Mouse (Mus musculus) limb, embryonic 11.5 days (tissue): ENCODE data around the gene Gm20696. TPM values are rescaled to one million over a fixed set of nuclear protein-coding genes. Genes with fewer than 3 reads are reported as not detected.

Experiments used
- ATAC-seq: fragments of 200-750 bp; cut with Nextera tagmentation; 2 replicates; pipeline ENCODE4 v1.8.0; 2017; ENCODE audit warnings: low read depth; ENCODE audit not compliant: insufficient number of reproducible peaks, low FRiP score, low TSS enrichment
- DNase-seq: peaks from one replicate; pipeline ENCODE4 v3.0.0-alpha.2; 2015; ENCODE audit warnings: low spot score
- H3K27ac ChIP-seq: fragments of 300-500 bp; sonication (generic); replicated peaks from 2 replicates; pipeline ENCODE4 v1.5.1; 2014; ENCODE audit warnings: low read depth, mild to moderate bottlenecking, low read length
- H3K27me3 ChIP-seq: fragments of 300-500 bp; sonication (generic); 2 replicates; pipeline ENCODE4 v1.6.1; 2014; ENCODE audit warnings: mild to moderate bottlenecking, low read length, mixed read lengths; ENCODE audit not compliant: control insufficient read depth, insufficient read depth
- H3K36me3 ChIP-seq: fragments of 300-500 bp; sonication (generic); 2 replicates; pipeline ENCODE4 v1.6.1; 2014; ENCODE audit warnings: mild to moderate bottlenecking, low read length, moderate library complexity, mixed read lengths; ENCODE audit not compliant: control insufficient read depth, insufficient read depth
- H3K4me1 ChIP-seq: fragments of 300-500 bp; sonication (generic); 2 replicates; pipeline ENCODE4 v1.6.1; 2014; ENCODE audit warnings: low read length, mixed read lengths; ENCODE audit not compliant: control insufficient read depth, insufficient read depth
- H3K4me2 ChIP-seq: fragments of 300-500 bp; sonication (generic); 2 replicates; pipeline ENCODE4 v1.6.1; 2014; ENCODE audit warnings: low read depth, mild to moderate bottlenecking, moderate library complexity; ENCODE audit not compliant: severe bottlenecking
- H3K4me3 ChIP-seq: fragments of 300-500 bp; sonication (generic); 2 replicates; pipeline ENCODE4 v1.5.1; 2014; ENCODE audit warnings: low read depth, low read length
- H3K9ac ChIP-seq: fragments of 300-500 bp; sonication (generic); 2 replicates; pipeline ENCODE4 v1.6.1; 2014; ENCODE audit warnings: mild to moderate bottlenecking, low read length
- H3K9me3 ChIP-seq: fragments of 300-500 bp; sonication (generic); 2 replicates; pipeline ENCODE4 v1.6.1; 2016; ENCODE audit warnings: low read length; ENCODE audit not compliant: control insufficient read depth
- WGBS: fragments of 180-500 bp; shearing (Covaris S2); extraction: QIAGEN DNeasy Blood & Tissue Kit; methylation state at CpG from one replicate; pipeline ENCODE4 v1.1.7; 2014; 5-methylcytosine and 5-hydroxymethylcytosine counted together
- polyA plus RNA-seq: library from polyadenylated mRNA; unstranded; fragments of >200 nt; fragmentation: Nextera tagmentation; extraction: Ambion mirVana; gene quantifications from 2 replicates; pipeline ENCODE4 v1.2.1, GENCODE M21; 2014

The Gm20696 gene
- polyA plus RNA-seq, 1 experiment from 2014 or later = 4.0 TPM

DNA sequence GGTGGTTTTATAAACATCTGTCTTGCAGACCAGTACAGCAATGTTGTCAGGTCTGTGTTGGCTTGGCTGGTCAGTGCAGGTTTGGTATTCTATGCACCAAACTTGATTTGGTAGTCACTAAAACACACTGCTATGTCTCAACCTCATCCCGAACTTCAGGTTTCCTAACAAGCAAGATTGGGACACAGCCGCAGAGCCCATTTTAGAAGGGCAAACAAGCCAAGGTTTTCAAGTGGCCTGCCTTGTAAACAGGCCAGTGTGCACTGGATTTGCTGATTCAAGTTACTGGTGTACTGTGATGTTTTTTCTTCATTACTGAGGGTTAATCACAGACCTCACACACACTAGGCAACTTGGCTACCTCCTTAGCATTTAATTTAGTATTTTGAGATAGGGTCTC, 10.5 kb downstream of the Gm20696 start:
- 86% methylated on average over 2 of the region's 2 CpGs for WGBS
- ATAC-seq (no peak), DNase-seq (no peak)
- Histone ChIP-seq H3K27me3 (no peaks in the 10 kb centered on the region), H3K9me3 (no peaks in the 10 kb centered on the region), H3K4me2 (no peak overlapping the region), H3K36me3 (no peaks in the 10 kb centered on the region), H3K4me3 (no peak overlapping the region), H3K9ac (no peak overlapping the region), H3K4me1 (peaks cover 5% of the 10 kb centered on the region; the same call in 1 of the 2 replicates), H3K27ac (no peak overlapping the region)

DNA sequence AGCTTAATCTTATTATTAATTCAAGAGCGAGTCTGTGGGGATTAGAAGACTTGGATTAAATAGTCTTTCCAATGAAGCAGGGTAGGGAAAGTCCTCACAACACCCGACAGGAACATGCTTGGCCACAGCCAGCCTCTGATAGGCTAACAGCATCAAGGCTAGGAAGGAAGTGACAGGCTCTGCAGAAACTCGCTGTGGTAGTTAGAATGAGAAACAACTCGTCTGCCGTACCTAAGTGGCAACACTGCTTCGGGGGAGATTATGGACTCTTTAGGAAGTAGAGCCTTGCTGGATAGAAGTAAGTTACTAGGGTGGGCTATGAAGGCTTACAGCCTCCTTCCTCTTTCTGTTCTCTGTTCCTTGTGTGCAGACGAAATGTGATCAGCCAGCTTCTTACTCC, 11.1 kb downstream of the Gm20696 start:
- DNase-seq (no peak), ATAC-seq (no peak)
- H3K4me3 ChIP-seq = no peak overlapping the region
- WGBS = 50% methylated on average over 7 of the region's 7 CpGs
- H3K4me2 ChIP-seq = no peak overlapping the region
- H3K9me3 ChIP-seq = no peaks in the 10 kb centered on the region
- H3K9ac ChIP-seq = no peak overlapping the region
- H3K27me3 ChIP-seq = no peaks in the 10 kb centered on the region
- no peak overlapping the region for H3K27ac ChIP-seq
- no peaks in the 10 kb centered on the region for H3K36me3 ChIP-seq
- peaks cover 5% of the 10 kb centered on the region; the same call in 1 of the 2 replicates for H3K4me1 ChIP-seq

DNA sequence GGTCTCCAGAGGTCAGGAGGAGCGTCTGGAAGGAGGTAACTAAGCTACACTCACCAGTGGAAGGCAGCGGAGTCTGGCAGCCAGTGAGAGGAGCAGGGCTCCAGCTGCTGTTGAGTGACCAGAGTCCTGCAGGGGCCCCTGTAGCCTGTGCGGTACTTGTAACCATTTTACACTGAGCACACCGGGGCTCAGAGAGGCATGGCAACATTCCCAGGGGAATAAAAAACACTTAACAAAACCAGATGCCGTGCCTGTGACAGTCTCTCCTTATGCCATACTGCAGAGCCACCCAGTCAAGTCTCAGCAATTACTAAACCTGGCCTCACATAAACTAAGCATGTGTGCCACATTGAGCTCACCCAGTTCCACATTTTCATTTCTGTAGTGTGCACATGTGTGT, 12.3 kb downstream of the Gm20696 start:
- no peak overlapping the region for H3K27ac ChIP-seq
- no peak for ATAC-seq
- no peaks in the 10 kb centered on the region for H3K9me3 ChIP-seq
- H3K4me1 ChIP-seq = peaks cover 5% of the 10 kb centered on the region; the same call in 1 of the 2 replicates
- peak; percentile 39 for DNase-seq
- H3K27me3 ChIP-seq = no peaks in the 10 kb centered on the region
- no peak overlapping the region for H3K9ac ChIP-seq
- WGBS = 18% methylated on average over 5 of the region's 5 CpGs
- H3K4me2 ChIP-seq = no peak overlapping the region
- no peaks in the 10 kb centered on the region for H3K36me3 ChIP-seq
- H3K4me3 ChIP-seq = no peak overlapping the region

DNA sequence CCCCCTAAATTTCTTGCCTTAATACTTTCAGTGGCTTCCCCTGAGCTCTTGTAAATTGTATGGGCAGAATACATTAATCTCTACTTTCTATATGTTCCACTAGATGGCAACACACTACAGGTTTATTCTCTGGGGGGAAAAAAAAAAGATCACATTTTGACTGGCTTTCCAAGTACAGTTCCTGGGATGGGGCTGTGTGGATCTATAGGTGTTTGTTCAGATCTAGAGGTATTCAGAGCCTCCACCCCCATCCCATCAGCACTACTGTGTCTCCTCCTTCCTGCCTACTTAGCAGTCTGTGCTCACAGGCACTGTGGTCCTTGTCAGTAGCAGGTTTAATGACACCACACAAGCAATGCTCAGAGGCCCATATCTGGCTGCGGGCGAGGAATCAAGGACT, 14.3 kb downstream of the Gm20696 start:
- Histone ChIP-seq H3K27me3 (no peaks in the 10 kb centered on the region), H3K9ac (no peak overlapping the region), H3K36me3 (no peaks in the 10 kb centered on the region), H3K27ac (no peak overlapping the region), H3K9me3 (no peaks in the 10 kb centered on the region), H3K4me2 (no peak overlapping the region), H3K4me3 (no peak overlapping the region), H3K4me1 (peaks cover 5% of the 10 kb centered on the region; the same call in 1 of the 2 replicates)
- 86% methylated on average over 2 of the region's 2 CpGs for WGBS
- ATAC-seq (no peak), DNase-seq (no peak)

DNA sequence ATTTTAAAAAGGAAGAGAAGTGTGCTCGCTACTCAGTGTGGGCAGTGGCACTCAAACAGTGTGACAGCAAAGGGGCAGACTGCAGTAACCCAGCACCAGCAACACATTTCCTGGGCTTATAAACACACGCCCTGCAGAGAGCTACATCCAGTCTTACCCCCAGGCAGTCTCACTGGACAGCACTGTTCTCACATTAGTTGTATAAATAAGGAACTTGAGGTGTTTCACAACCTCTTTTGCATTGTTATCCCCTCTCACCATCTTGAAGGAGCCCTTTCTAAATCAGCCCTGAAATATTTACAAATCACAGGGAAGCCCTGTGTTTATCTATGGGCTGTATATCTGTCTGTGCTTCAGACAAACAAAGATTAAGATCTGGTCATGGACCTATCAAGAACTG, 17.3 kb downstream of the Gm20696 start:
- Histone ChIP-seq H3K27ac (no peak overlapping the region), H3K9ac (no peak overlapping the region), H3K9me3 (no peaks in the 10 kb centered on the region), H3K27me3 (no peaks in the 10 kb centered on the region), H3K4me3 (no peak overlapping the region), H3K4me1 (peaks cover 4% of the 10 kb centered on the region; the same call in 1 of the 2 replicates), H3K4me2 (no peak overlapping the region), H3K36me3 (no peaks in the 10 kb centered on the region)
- no peak for DNase-seq
- 29% methylated on average over 2 of the region's 2 CpGs for WGBS
- ATAC-seq = no peak

DNA sequence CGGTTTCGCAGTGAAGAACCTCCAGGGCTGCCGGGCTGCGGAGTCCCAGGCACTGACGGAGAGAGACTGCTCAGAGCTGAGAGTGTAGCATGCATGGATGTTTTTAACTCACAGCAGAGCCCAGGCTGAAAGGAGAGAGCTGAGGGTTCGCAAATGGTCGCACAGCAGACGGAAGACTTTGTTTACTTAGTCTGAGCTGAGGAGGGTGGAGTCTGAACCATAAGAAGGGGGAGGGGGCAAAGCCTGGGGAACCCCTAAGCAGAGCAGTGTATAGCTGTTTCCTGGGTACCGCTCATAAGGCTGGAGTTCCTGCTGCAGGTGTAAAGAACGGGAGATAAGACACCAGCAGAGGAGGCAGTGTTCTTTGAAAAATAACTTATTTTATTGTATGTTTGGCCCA, 20.3 kb downstream of the Gm20696 start:
- 59% methylated on average over 10 of the region's 10 CpGs for WGBS
- H3K4me3 ChIP-seq = no peak overlapping the region
- H3K27ac ChIP-seq = no peak overlapping the region
- no peak overlapping the region for H3K9ac ChIP-seq
- H3K9me3 ChIP-seq = no peaks in the 10 kb centered on the region
- no peak for ATAC-seq
- no peaks in the 10 kb centered on the region for H3K27me3 ChIP-seq
- H3K4me2 ChIP-seq = no peak overlapping the region
- no peaks in the 10 kb centered on the region for H3K36me3 ChIP-seq
- no peaks in the 10 kb centered on the region for H3K4me1 ChIP-seq
- no peak for DNase-seq

DNA sequence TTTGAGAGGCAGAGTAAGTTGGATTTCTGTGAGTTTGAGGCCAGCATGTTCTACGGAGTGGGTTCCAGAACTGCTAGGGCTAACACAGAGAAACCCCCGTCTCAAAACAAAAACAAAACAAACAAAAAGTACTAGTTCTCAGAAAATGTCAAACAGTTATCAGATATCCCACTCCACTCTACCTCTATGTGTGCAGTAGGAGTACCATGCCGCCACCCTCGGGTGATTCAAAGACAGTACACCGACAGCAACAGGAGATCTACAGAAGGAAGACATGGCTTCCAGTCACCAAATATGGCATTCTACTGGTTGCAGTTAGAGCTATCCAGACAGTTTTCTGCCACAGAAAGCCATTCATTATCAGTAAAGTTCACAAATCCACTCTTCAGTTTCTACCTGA, 21.7 kb downstream of the Gm20696 start:
- DNase-seq (no peak), ATAC-seq (no peak)
- Histone ChIP-seq H3K4me2 (no peak overlapping the region), H3K9ac (no peak overlapping the region), H3K36me3 (no peaks in the 10 kb centered on the region), H3K4me3 (no peak overlapping the region), H3K4me1 (no peaks in the 10 kb centered on the region), H3K27ac (no peak overlapping the region), H3K27me3 (no peaks in the 10 kb centered on the region), H3K9me3 (no peaks in the 10 kb centered on the region)
- WGBS = 89% methylated on average over 5 of the region's 5 CpGs

DNA sequence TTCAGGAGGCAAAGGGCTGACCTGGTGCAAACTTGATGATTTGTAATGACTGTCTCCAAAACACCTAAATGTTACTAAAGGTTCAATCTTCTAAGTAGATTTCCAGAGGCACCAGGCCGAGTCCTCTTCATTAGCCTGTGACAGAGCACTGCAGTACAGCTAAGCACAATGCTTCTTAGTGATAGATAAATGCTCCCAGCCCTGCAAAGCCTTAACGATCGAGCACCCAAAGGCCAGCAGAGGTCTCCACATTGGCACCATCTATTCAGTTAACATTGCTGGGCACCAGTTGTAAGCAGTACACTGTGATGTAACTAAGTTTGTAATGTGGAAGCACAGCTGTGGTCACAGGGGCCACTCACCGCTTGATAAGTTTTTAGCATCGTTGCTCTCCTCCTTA, 22.2 kb downstream of the Gm20696 start:
- 84% methylated on average over 5 of the region's 5 CpGs for WGBS
- H3K4me3 ChIP-seq = no peak overlapping the region
- DNase-seq (no peak), ATAC-seq (no peak)
- no peaks in the 10 kb centered on the region for H3K4me1 ChIP-seq
- H3K4me2 ChIP-seq = no peak overlapping the region
- H3K36me3 ChIP-seq = no peaks in the 10 kb centered on the region
- H3K9me3 ChIP-seq = no peaks in the 10 kb centered on the region
- no peak overlapping the region for H3K9ac ChIP-seq
- no peak overlapping the region for H3K27ac ChIP-seq
- no peaks in the 10 kb centered on the region for H3K27me3 ChIP-seq

DNA sequence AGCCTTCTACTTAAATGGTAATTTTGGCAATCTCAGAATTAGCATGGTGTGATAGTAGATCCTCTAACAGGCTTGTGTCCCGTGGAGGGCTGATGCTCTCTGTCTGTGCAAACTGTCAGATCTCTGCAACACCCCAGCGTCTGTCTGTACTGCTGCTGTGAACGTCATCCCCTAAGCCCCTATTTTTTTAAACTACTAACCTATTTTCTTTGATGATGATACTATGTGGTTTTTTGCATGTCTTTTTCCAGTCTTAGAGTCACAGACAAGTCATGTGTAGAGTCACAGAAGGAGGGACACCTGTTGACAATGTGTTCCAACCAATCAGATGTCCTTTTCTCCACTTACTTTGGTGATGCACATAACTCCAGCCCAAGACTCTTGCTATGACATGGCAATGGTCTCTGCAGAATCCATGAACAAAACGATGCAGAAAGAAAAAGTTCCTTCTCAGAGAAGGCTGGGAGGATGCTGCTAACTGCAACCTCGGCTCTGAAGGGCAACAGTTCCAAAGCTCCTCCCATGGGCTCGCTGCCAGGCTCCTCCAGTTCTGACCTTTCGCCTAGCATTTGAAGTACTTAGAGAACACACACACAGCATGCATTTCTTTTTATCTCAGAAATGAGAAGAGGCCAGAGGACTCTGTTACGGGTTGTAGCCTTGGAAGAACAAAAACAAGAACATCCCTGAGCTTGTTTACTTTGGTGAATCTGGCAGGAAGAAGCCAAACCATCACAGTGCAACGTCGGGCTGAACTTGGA, 23.0 kb downstream of the Gm20696 start:
- DNase-seq = no peak
- 78% methylated on average over 10 of the region's 10 CpGs for WGBS

More for the DNA sequence above, 23.0 kb downstream of the Gm20696 start:
- ATAC-seq = no peak
- no peaks in the 10 kb centered on the region for H3K9me3 ChIP-seq
- no peaks in the 10 kb centered on the region for H3K36me3 ChIP-seq
- H3K4me3 ChIP-seq = no peak overlapping the region
- H3K27me3 ChIP-seq = no peaks in the 10 kb centered on the region
- no peak overlapping the region for H3K4me2 ChIP-seq
- H3K27ac ChIP-seq = no peak overlapping the region
- no peak overlapping the region for H3K9ac ChIP-seq
- H3K4me1 ChIP-seq = no peaks in the 10 kb centered on the region
